9 mouse cellular contexts compared by ENCODE assay signal in the genomic region with DNA sequence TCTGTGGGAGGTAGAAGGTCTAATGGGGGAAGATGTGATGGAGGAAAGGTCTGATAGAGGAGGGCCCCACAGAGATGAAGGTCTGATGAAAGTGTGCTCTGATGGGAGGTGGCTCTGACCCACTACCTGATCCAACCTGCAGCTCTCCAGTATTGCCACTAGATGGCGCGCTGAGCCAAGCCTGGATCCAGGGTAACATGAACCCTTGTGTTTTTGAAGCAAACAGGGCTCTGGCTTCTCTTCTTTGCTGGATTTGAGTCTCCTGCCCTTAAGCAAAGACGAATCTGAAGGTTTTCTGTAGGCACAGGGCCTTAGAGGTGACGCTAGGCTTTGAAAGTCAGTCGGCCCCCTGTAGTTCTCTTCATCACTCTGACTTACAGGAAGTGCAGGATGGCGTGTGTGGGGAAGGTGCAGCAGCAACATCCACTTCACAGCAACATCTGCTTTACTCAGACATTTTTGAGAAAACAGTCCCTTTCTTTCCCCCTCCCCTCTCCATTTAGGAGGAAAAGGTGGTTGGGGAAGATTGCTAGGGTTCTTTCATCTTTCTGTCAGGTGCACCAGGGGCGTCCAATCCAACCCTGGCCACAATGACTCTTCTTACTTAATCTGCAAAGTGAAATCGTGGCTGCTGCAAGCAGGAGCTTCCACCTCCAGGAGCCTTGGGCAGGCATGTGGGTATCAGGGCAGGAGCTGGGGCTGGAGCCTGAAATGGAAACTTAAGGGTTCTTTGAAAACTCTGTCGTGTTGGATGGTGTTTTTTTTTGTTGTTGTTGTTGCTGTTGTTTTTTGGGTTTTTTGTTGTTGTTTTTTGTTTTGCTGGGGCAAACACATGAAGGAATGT. TPM values are rescaled to one million over a fixed set of nuclear protein-coding genes. Genes with fewer than 3 reads are reported as not detected.
DNase-seq lines count a peak whose midpoint lies in the region; ATAC-seq and TF ChIP-seq lines count a peak whose summit lies in the region.
"Had no signal": no experiment of that assay in that cellular context is flagged by ENCODE, and none has a peak within 500 bp of the region (broad histone marks: within the 10 kb centered on the region; RNA-seq: fewer than 3 reads in every experiment).

No protein-coding gene starts in this region.

- H3K27me3 ChIP-seq in E14TG2a.4 (ENCODE audit: insufficient read depth, low read length): peaks cover 17% of the 10 kb centered on the region
- no peaks in the 10 kb centered on the region for H3K27me3 ChIP-seq in forebrain, embryonic 16.5 days (replicated peaks; ENCODE audit: control insufficient read depth, insufficient read depth, low read length)
- H3K27me3 ChIP-seq in midbrain, embryonic 12.5 days: no peaks in the 10 kb centered on the region
- no peaks in the 10 kb centered on the region for H3K27me3 ChIP-seq in stomach, postnatal 0 days (ENCODE audit: control insufficient read depth, insufficient read depth, low read length)
- H3K27me3 ChIP-seq: embryonic facial prominence, embryonic 15.5 days had no signal

- peak; percentile 95 for TF ChIP-seq CTCF in E14TG2a.4 (conservative IDR thresholded peaks at IDR 0.05; ENCODE audit: low read length)
- peak; percentile 99 for TF ChIP-seq CTCF in stomach, postnatal 0 days (IDR thresholded peaks at IDR 0.05; ENCODE audit: low read depth)

- H3K4me1 ChIP-seq in E14TG2a.4 (replicated peaks; ENCODE audit: low read depth, low read length): no peaks in the 10 kb centered on the region
- H3K4me1 ChIP-seq in forebrain, embryonic 16.5 days (replicated peaks; ENCODE audit: control insufficient read depth, insufficient read depth, low read length): no peaks in the 10 kb centered on the region; the same call in 1 of the 2 replicates
- H3K4me1 ChIP-seq in midbrain, embryonic 12.5 days: no peaks in the 10 kb centered on the region
- no peaks in the 10 kb centered on the region for H3K4me1 ChIP-seq in stomach, postnatal 0 days (replicated peaks; ENCODE audit: control insufficient read depth, insufficient read depth)
- H3K4me1 ChIP-seq: embryonic facial prominence, embryonic 15.5 days had no signal

- no peak for ATAC-seq in forebrain, embryonic 16.5 days
- no peak for ATAC-seq in midbrain, embryonic 12.5 days (ENCODE audit: low FRiP score, low read depth)
- ATAC-seq in stomach, postnatal 0 days (ENCODE audit: low FRiP score, low TSS enrichment): no peak

- H3K4me2 ChIP-seq in forebrain, embryonic 16.5 days (ENCODE audit: low read length): no peak overlapping the region
- H3K4me2 ChIP-seq in midbrain, embryonic 12.5 days (replicated peaks): no peak overlapping the region
- H3K4me2 ChIP-seq in stomach, postnatal 0 days (replicated peaks; ENCODE audit: low read depth): no peak overlapping the region
- H3K4me2 ChIP-seq: embryonic facial prominence, embryonic 15.5 days had no signal

- H3K9me3 ChIP-seq in E14TG2a.4 (ENCODE audit: low read length): peaks cover 8% of the 10 kb centered on the region; the same call in 1 of the 2 replicates
- no peaks in the 10 kb centered on the region for H3K9me3 ChIP-seq in forebrain, embryonic 16.5 days (ENCODE audit: control insufficient read depth, low read length)
- H3K9me3 ChIP-seq in midbrain, embryonic 12.5 days: peaks cover 6% of the 10 kb centered on the region
- no peaks in the 10 kb centered on the region for H3K9me3 ChIP-seq in stomach, postnatal 0 days (ENCODE audit: control insufficient read depth, low read length)
- H3K9me3 ChIP-seq: embryonic facial prominence, embryonic 15.5 days had no signal

- no peaks in the 10 kb centered on the region for H3K36me3 ChIP-seq in E14TG2a.4 (ENCODE audit: insufficient read depth, low read length)
- no peaks in the 10 kb centered on the region for H3K36me3 ChIP-seq in forebrain, embryonic 16.5 days (ENCODE audit: control insufficient read depth, insufficient read depth)
- no peaks in the 10 kb centered on the region for H3K36me3 ChIP-seq in midbrain, embryonic 12.5 days
- H3K36me3 ChIP-seq in stomach, postnatal 0 days (ENCODE audit: control insufficient read depth, insufficient read depth, low read length): no peaks in the 10 kb centered on the region
- H3K36me3 ChIP-seq: embryonic facial prominence, embryonic 15.5 days had no signal

- H3K9ac ChIP-seq in forebrain, embryonic 16.5 days (replicated peaks; ENCODE audit: low read depth, low read length): 0 out of 2 replicates have a peak overlapping the region, but pooled peaks have one; percentile 7
- H3K9ac ChIP-seq in midbrain, embryonic 12.5 days (replicated peaks): 0 out of 2 replicates have a peak overlapping the region, but pooled peaks have one; percentile 15
- H3K9ac ChIP-seq in stomach, postnatal 0 days (ENCODE audit: low read length): no peak overlapping the region
- H3K9ac ChIP-seq: embryonic facial prominence, embryonic 15.5 days had no signal

- WGBS in forebrain, embryonic 16.5 days: 34% methylated on average over 9 of the region's 9 CpGs
- 35% methylated on average over 9 of the region's 9 CpGs for WGBS in midbrain, embryonic 12.5 days
- WGBS in stomach, postnatal 0 days: 28% methylated on average over 9 of the region's 9 CpGs

- no peak for TF ChIP-seq EP300 in stomach, postnatal 0 days (optimal IDR thresholded peaks at IDR 0.05)

- peak; percentile 35 for DNase-seq in kidney, adult 18-20 months
- DNase-seq in kidney, adult 11 months: no peak
- peak; percentile 37 for DNase-seq in c-Kit-positive CD71-positive TER-119-negative erythroid progenitor cells, embryonic 14.5 days (ENCODE audit: low read depth)
- DNase-seq in kidney, postnatal 4 days: peak; percentile 63 to 65
- DNase-seq in stomach, postnatal 0 days (ENCODE audit: low spot score): peak; percentile 73

- no peak overlapping the region for H3K4me3 ChIP-seq in E14TG2a.4 (replicated peaks; ENCODE audit: low read length)
- no peak overlapping the region for H3K4me3 ChIP-seq in forebrain, embryonic 16.5 days (replicated peaks; ENCODE audit: low read length)
- no peak overlapping the region for H3K4me3 ChIP-seq in midbrain, embryonic 12.5 days
- no peak overlapping the region for H3K4me3 ChIP-seq in stomach, postnatal 0 days (ENCODE audit: low read depth, low read length)
- H3K4me3 ChIP-seq: embryonic facial prominence, embryonic 15.5 days had no signal

- no peak overlapping the region for H3K27ac ChIP-seq in forebrain, embryonic 16.5 days (ENCODE audit: low read length)
- H3K27ac ChIP-seq in midbrain, embryonic 12.5 days (replicated peaks): no peak overlapping the region
- H3K27ac ChIP-seq in stomach, postnatal 0 days (replicated peaks): no peak overlapping the region
- H3K27ac ChIP-seq: embryonic facial prominence, embryonic 15.5 days had no signal

RNA-seq across cellular contexts. Expression of gene Abcg1, which starts 45.7 kb away (rescaled TPM):
- 19.3 and 20.4 TPM in 2 replicates for polyA plus RNA-seq in forebrain, embryonic 16.5 days (2015; fragmentation: Nextera tagmentation; extraction: Ambion mirVana)
- polyA plus RNA-seq in midbrain, embryonic 12.5 days (2016; fragmentation: Nextera tagmentation; extraction: Ambion mirVana): 14.0 and 15.3 TPM in 2 replicates
- polyA plus RNA-seq in stomach, postnatal 0 days (2015; fragmentation: Nextera tagmentation; extraction: Ambion mirVana): 11.1 and 13.2 TPM in 2 replicates

RNA-seq across cellular contexts. Expression of gene Umodl1, which starts 57.3 kb away (rescaled TPM):
- polyA plus RNA-seq in forebrain, embryonic 16.5 days (2015; fragmentation: Nextera tagmentation; extraction: Ambion mirVana): 0.04 TPM in 1 of 2 replicates, not detected in the other
- polyA plus RNA-seq in midbrain, embryonic 12.5 days (2016; fragmentation: Nextera tagmentation; extraction: Ambion mirVana): 0.05 TPM in 1 of 2 replicates, not detected in the other
- polyA plus RNA-seq in stomach, postnatal 0 days (2015; fragmentation: Nextera tagmentation; extraction: Ambion mirVana): not detected in 2 replicates
